Mouse (Mus musculus) liver, postnatal 0 days (tissue): ENCODE results near the gene Ahsg.

ENCODE experiments used
- CTCF ChIP-seq: sonication (generic); IDR thresholded peaks from 2 replicates; pipeline ENCODE4 v1.5.1; 2016; ENCODE audit warnings: antibody characterized with exemption, low read depth
- EP300 ChIP-seq: IDR thresholded peaks from 2 replicates; pipeline ENCODE4 v1.6.1; 2016; ENCODE audit warnings: antibody characterized with exemption, low read depth, mild to moderate bottlenecking

DNA sequence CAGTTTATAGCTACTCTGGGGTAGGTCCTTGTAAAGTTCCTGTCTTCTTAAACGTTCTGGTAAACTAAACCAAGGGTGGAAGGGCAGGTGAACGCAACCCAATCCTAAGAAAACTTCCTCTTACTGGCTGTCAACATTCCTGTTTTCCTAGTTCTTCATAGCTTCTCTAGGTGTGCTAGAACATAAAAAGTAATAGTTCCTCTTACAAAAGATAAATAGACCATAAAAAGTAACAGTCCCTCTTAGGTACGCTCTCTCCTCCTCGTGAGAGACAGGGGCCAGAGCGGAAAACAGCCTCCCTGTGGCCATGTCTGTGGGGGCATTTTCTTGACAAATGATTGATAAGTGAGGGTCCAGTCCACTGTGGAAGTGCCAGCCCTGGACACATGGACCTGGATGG, 46.2 kb upstream of the Ahsg start:
- TF ChIP-seq CTCF = no peak
- TF ChIP-seq EP300 = no peak
